Comparison of ENCODE assay signal across 9 mouse cellular contexts in genomic region chr19:20491950-20492349, GRCm38 (mm10). TPM values are rescaled to one million over a fixed set of nuclear protein-coding genes. Genes with fewer than 3 reads are reported as not detected.
A peak's percentile ranks its signal among the peaks of the same experiment; 100 is the strongest.
DNase-seq lines count a peak whose midpoint lies in the region.
"Had no signal": no experiment of that assay in that cellular context is flagged by ENCODE, and none has a peak within 500 bp of the region (broad histone marks: within the 10 kb centered on the region; RNA-seq: fewer than 3 reads in every experiment).

No protein-coding gene starts in this region.

- peak; percentile 31 for DNase-seq in adrenal gland, adult 2 months
- no peak for DNase-seq in adrenal gland, adult 8-10 months
- peak; percentile 23 for DNase-seq in left cerebral cortex, postnatal 4 days
- DNase-seq in left cerebral cortex, adult 11 months (ENCODE audit: low spot score) = no peak
- peak; percentile 23 for DNase-seq in cerebellum, adult 9-10 months
- DNase-seq in heart, postnatal 4 days = peak; percentile 39
- DNase-seq in embryo, embryonic 11 days = no peak
- no peak for DNase-seq in kidney, postnatal 25 days

- intact Hi-C loops in left cerebral cortex, postnatal 4 days (cut with DNase I) = no loop called here

RNA-seq across cellular contexts. Expression of gene Aldh1a1, which starts 0.6 kb away (rescaled TPM):
- total RNA-seq in adrenal gland, adult 2 months (2021) = 100 to 1,000 TPM; 112 to 251 TPM
- 3.2 and 5.2 TPM in 2 replicates for polyA plus RNA-seq in adrenal gland, adult 2 months (2012; rRNA removed)
- 1,000 to 10,000 TPM in 2 of 4 experiments, 10 to 100 TPM in 2; 54.3 to 1,242 (median 643) TPM for total RNA-seq in adrenal gland, adult 8-10 months (2022)
- total RNA-seq in left cerebral cortex, postnatal 4 days (2021) = 10 to 100 TPM in 1 of 2 experiments, 1 to 10 TPM in 1; 9.8 to 10.5 TPM
- 1 to 10 TPM; 5.9 to 7.4 TPM for total RNA-seq in heart, postnatal 4 days (2021)
- polyA plus RNA-seq: G1E had no signal

Comparison
In these comparisons a context has a peak if more than half of its experiments do, and no peak if none do; other contexts are left out.
1. DNase-seq: peak in adrenal gland, adult 2 months (single experiment), left cerebral cortex, postnatal 4 days (single experiment), cerebellum, adult 9-10 months (single experiment) and heart, postnatal 4 days (single experiment); none in adrenal gland, adult 8-10 months (single experiment), left cerebral cortex, adult 11 months (single experiment), embryo, embryonic 11 days (single experiment) and kidney, postnatal 25 days (0 of 2).
2. RNA of gene Aldh1a1, which starts 0.6 kb away (total RNA-seq): 54.3 to 1,242 TPM in adrenal gland, adult 8-10 months and 112 to 251 TPM in adrenal gland, adult 2 months; 9.8 to 10.5 TPM in left cerebral cortex, postnatal 4 days and 5.9 to 7.4 TPM in heart, postnatal 4 days; every median in the first group is over 4 times any median in the second.